Mouse (Mus musculus) 3T3-L1 (cell line): Measurements from ENCODE around the gene Shroom3.

ENCODE experiments used
- DNase-seq: peaks from one replicate; pipeline ENCODE4 v3.0.0-alpha.2; 2015; ENCODE audit warnings: low read depth, low spot score

Shroom3 gene

DNA sequence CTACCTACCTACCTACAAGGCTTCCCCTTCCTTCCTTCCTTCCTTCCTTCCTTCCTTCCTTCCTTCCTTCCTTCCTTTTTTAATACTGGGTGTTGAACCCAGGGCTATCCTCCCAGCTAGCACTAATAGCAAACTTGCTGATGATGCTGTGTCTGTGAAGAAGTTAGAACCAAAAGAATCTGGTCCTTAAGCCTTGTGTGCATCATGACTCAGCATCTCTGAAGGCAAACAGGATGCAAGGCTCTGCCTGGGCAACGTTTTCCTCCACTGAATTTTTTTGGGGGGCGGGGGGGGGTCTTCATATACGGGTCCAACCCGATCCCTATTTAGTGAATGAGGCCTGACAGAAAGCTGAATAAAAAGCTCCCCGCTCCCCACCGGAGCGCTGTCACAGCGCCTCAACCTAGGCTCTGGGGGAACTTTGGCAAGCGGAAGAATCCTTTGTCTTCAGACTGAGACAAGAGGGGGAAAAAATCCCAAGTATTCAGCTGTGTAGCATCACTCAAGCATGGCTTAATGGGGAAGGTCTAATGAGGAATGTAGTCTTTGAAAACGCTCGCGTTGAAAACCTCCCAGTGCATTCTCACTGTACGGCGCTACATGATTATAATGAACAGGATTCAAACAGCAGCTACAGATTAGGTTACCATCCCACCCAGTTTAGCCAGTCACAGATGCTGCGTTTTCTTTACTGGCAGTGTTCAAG, 15.0 kb downstream of the Shroom3 start:
- no peak for DNase-seq

DNA sequence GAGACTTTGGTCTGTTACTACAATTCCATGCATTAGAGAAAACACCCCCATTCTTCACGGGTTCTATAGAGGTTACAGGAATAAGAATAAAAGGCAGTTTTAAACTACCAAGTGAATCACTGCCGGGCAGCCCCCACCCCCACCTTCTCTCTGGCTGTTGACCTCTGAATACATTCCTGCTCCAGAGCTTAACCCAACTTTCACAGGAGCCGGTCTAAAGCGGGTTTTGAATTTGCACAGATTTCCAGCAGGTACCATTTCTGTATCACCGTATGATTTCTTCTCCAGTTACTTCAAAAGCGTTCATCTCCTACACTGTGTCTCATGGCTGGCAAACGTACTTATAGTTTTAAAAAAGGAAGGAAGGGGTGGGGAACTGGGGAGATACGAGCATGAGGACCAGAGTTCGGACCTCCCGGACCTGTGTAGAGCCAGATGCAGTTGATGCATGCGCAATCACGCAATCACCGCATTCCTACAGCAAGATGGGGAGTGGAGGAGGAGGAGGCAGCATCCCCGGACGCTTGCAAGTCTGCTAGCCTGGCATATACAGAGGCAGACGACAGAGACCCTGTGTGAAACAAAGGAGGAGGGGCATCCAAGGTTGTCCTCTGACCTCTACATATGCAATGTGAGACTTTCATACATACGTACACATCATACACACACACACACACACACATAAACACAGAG, 15.7 kb downstream of the Shroom3 start:
- DNase-seq: no peak

DNA sequence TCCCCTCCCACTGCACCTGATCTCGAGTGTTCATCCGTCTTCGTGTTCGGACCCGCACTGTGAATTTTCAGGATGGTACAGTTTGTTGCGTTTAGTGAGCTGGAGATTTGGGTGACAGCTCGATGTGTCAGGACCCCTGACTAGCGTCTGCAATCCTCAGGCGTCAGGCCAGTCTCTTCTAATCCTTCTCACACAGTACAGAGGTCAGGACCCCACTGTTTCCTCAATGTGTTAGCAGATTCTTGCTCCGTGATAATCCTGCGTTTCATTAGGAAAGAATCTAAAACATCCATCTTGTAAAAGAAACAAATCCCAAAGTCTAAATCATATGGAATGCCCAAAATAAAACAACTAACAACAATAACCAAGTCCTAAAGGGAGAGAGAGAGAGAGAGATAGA, 18.5 kb downstream of the Shroom3 start:
- no peak for DNase-seq

DNA sequence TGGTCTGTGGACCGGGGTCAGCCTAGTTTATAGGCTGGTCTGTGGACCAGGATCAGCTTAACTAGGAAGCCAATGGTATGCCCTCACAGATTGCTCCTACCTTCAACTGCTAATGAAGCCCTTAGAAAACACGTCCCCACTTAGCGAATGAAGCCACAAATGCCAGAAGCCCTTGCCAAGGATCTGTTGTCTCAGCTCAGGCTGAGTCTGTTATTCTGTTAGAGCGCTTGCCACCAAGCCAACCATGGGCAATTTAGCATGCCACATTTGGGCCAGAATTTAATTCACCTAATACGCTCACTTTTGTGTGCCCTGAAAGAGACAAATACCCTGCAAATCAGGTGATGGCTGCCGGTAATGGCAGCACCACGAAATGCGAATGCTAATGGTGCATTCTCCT, 20.4 kb downstream of the Shroom3 start:
- DNase-seq: no peak

DNA sequence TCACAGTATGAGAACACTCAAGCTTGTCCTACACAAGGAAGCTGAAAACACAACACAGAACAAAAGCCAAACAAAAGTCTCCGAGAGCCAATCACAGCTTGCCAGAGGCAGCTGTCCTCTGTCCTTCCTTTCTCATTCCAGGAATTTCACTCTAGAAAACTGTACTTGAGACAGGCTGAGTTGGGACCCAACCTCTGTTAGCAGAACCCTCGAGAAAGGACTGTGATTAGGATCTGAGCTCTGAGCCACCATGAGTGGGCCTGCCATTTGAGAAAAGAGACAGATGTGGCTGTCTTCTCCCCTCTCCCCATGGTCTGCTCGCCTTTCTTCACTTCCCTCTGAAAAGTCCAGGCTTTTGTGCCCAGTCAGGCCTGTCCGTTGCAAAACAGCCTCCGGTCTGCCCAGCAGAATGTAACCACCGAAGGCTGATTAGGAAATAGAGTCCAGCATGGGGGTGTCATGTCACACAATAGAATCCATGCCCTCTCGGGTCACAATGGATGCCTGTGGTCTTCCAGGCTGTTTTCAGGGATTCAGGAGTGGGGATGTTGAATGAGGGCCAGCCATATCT, 24.8 kb downstream of the Shroom3 start:
- no peak for DNase-seq

DNA sequence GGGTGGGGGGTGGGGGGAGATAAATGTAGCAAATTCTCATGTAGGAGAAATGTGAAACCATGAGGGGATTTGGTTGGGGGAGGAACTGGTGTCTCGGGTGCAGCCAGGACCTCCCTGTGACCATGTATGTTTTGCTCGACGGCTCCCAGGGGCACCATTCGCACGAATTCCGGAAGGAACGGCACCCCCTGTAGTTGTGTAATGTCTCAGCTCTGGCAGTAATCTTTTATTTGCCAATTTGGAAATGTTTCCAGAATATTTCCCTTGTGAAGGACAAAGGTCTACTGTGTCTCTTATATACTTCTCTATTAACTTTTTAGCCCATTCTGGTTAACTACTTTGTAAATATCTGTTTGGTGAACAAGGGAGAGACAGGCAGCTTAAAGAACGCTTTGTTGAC, 27.5 kb downstream of the Shroom3 start:
- no peak for DNase-seq

DNA sequence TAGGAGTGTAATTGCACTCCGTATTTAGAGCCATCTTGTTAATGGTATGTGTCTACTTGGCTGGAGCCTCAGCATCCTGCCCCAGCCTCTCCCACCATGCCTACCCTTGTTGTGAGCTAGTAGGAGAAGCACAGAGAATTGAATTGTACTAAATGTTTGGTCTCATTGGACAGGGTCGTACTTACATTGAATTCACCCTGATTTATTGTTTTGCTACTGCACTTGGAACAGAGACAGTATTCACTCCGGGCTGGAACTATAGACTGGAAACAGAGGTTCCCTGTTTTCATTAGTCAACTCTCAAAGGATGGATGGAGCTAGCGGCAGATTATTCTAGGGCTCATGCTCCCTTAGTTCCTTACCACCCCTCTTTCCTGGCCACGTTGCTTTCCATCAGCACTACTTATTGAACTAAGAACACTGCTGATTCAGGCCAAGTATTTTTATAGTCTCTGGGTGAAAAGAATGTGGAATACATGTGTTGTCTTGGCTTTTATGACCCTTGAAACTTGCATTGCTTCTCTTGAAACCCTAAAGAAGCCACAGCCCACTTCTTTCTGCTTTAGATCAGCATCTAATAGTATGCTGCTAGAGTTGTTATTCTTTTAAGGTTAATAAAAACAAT, 28.5 kb downstream of the Shroom3 start:
- DNase-seq: no peak

DNA sequence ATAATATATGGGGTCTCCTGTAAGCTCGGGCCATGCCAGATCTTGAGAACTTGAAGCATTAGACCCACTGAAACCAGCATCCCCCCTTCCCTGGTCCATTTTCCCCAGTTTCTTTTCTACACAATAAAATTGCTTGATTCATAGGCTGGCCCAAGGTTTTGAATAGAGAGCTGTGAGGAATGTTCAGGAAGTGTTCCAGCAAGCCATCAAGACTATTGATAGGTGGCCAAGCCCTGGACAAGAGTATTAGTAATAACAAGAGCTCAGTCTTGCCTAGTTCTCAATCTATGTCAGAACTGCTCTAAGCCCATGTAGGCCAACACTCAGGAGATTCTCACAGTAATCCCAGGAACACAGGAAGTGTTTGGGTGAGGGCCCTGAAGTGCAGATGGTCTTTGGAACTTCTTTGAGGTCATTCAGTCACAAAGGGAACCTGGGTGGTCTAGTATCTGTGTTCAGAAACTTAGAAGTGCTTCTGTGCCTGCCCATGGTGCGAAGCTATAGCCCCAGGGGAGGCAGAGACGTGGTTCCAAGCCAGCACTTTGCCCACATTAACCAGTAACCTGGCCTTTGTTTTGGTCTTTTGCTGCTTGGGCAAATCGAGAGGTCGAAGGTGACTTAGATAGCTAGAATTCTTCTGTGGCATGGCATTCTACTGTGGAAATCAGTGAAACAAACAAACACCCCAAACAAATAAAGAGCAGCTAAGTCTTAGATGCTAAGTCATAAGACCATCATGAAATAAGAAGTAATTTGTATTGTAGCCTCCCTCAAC, 29.6 kb downstream of the Shroom3 start:
- no peak for DNase-seq

DNA sequence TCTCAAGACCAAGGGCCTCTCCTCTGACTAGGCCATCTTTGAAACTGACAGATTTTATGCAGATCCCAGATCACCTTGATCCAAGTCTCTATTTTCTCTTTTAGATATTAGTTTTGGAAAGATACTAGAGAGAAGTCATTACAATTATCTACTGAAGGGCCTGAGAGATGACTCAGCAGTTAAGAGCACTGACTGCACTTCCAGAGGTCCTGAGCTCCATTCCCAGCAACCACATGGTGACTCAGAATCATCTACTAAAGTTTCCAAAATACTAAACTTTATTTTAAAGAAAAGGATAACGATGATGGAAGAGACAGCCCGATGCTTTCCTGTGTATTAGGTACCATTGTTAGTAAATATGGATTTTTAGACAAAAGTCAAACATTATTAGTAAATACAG, 31.7 kb downstream of the Shroom3 start:
- DNase-seq: peak; percentile 58

DNA sequence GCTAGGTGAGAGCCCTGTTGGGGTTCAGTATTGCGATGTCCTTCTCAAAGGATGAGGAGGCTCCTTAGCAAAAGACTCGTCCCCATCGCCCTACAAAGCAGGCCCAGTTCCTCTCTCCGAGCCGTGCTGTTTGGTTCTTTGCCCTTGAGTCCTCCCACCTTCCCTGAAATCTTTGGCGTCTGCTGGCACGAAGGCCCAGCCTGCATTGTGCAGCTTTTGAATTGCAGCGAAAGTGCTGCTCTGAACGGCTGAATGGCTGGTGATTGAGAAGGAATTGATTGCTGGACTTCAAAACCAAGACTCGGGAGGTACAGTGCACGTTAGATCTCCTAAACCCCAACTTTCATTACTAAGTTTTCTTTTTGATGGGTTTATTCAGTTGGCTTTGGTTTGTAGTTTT, 32.1 kb downstream of the Shroom3 start:
- DNase-seq: no peak

DNA sequence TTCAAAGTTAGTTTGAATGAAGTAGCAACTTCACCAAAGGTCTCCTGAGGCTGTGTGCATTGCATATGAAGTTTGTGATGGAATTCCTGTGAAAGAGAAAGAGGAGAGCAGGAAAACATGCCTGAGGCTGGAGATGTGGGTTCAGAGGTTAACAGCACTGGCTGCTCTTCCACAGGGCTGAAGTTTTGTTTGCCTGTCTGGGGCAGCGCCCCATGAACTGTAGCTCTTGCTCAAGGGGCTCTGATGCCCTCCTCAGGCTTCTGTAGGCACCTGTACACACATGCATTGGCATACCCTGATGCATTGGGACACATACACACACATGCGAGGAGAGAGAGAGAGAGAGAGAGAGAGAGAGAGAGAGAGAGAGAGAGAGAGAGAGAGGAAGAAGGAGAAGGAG, 32.7 kb downstream of the Shroom3 start:
- peak; percentile 14 for DNase-seq

DNA sequence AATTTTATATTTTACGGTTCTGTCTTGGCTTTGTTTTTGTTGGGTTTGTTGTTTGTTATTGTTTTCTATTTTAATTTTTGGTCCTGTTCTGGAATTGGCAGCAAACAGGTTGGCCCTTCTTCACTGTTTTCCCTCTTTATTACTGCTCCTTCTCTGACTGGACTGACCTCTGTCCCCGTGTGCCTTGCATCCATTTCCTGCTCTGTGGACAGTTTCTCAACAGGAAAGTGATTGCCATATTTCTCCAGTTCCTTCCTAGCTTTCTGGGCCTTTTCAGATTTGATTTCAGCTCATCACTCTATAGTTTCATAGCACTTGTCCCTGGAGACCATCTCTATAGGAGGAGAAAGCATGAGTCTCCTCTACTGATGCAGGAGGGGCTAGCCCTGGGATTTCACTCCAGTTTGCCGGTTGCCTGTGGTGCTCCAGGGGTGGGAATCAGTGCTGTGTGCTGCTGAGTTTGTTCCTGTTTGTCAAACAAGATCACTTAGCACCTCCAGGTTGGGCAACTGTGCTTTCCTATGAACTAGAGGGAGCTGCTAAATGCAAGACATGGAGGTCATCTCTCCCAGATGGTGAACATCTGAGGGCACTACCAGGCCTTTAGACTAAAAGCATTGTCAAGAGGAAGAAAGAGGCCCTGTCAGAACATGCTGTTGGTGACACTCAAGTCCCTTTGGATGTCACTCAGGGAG, 34.6 kb downstream of the Shroom3 start:
- no peak for DNase-seq

DNA sequence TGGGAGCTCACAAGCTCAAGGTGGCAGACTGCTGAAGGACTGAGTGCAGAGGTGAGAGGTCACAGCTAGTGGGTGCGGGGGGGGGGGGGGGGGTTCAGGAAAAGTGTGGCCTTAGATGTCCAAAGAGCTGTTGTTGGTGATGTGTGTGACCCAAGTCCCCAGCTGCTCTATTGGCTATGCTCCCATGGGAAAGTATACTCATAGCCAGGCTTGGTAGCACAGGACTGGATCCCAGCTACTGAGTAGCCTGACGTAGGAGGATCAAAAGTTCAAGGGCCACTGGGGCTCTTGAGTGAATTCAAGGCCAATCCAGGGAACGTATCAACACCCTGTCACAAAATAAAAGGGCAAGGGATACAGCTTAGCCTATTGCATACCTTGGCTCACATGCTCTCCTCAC, 35.6 kb downstream of the Shroom3 start:
- DNase-seq: no peak

DNA sequence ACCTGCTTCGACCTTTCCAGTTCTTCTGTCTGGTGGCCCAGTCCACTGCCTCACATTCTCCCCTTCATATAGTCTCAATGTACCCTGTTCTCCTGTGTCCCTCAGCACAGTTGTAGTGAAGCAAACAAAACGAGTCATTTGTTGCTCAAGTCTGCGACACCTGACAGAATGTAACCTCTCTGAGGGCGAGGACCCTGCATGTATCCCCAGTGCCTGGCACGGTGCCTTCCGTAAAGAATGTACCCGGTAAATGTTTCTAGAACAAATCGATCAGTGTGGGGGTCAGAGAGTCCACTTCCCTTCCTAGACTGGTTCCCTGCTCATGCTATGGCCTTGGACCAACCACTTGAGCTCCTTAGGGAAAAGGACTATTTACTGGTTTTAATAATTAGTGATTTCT, 38.4 kb downstream of the Shroom3 start:
- no peak for DNase-seq

DNA sequence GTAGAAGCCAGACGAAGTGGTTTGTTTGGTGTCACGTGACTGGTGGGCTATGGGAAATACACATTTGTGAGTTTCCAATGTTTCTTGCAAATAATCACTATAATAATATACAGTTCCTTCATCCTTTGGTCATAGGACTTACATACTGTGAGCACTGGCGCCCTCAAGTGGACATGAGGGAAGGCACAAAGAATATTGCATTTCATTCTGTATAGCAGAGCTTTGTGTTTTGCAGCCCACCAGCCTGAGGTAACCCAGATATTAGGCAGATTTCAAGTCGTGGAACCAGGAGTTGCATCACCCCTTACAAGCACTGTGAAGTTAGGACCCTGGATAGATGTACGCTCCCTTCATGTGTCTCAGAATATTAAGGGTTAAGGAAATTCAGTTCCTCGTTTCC, 42.7 kb downstream of the Shroom3 start:
- peak; percentile 83 for DNase-seq

DNA sequence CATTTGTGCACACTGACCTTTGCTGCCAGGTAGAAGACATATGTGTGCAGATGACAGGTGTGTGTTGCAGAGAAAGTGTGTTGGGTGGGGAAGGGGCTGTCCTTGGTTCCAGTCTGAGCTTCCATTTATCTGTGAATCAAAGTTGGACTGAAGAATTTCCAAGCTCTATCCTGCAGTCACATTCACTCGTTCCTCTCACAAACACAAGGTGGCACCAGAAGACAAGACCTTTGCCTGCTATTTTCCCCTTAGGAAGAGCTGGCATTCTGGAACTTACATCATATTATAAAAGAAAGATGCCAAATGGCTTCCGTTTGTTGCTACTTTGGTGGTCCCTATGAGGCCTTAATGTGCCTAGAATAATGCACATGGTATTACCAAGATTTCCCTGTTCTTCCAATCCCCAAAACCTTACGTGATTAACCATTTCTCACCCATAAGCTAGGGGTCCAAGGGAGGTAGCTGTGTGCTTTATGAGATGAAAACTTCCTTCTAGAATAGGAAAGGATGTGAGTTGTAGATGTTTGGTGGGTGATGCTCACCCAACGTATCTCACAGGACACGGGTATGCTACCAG, 45.1 kb downstream of the Shroom3 start:
- peak; percentile 78 for DNase-seq

DNA sequence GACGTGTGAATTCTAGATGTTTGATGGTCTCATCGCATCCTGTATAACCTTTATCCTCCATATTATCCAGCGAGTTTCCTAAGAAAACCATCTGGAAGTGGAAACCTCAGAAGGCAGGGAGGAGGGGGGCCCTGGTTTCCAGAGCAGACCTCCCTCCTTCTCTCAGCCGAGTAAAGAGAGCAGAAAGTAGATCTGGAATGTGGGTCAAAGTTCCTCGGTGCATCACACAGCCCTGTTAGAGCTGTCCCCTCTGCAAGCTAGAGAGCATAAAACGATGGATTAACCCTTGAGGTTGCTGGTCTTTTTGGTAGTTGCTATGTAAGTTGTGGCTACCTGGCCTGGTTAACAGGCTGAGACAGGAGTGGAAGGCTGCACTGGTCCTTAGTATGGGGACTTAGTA, 46.0 kb downstream of the Shroom3 start:
- no peak for DNase-seq

DNA sequence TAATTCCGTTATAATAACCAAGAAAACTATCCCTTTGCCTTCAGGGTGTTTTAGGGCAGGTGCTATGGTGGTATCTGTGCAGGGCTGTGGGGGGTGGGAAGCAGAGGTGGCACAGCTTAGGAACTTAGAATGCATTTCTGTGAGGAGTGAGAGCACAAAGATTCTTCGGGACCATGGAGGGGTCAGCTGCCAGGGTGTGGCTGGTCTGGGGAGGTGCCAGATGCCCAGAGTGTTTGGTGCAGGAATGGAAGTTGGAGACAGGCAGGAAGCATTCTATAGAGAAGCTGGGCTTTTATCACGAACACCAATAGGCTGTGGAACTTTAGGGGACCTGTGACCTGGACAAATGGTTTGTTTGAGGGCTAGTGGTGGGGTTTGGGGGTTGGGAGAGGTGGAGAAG, 58.6 kb downstream of the Shroom3 start:
- no peak for DNase-seq

DNA sequence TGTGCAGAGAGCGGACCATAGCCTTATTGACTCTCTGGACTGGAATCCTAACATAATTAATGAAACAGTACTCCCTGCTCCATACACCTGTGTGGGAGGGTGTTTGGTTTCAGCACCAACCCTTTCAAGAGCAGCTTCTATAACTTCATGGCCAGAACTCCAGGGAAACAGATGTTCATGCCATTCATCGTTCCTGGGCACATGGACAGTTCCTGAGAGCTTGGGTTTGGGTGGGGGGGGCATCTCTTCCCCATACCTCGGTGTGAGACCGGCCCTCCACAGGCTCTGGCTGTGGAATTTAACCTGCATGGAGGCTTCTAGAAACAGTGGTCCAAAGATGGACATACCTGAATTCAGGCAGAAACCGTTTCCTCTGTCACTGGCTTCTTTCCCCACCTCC, 59.5 kb downstream of the Shroom3 start:
- DNase-seq: no peak

DNA sequence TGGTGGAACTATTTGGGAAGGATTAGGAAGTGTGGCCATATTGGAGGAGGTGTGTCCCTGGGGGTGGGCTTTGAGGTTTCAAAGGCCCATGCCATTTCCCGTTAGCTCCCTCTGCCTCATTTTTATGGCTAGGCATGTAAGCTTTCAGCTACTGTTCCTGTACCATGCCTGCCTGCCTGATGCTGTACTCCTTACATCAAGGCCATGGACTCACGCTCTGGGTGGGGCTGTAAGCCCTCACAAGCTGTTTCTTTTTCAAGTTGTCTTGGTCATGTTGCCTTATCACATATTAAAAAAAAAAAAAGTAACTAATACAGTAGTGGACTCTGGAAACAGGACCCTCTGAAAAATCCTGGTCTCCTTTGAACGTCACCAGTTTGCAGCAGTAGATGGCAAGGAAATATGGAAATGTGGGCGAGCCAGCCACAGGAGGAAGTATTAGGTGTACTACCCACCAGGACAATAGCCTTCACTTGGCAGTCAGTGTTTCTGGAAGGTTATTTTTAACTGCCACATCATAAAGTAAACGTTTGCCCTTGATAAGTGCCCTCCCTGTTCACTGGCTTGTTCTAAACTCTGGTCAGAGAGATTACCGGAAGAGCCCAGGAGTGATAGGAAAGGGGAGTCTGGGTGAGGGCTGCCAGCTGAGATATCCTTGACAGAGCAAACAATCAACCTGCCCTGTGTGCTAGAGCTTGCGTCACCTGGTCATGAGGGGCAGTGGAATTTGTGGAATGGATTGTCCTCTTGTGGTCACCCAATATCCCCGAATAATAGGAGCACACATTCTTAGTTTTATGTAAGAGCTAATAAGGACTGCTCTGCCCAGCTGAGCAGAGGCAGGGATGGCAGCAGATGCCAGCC, 62.4 kb downstream of the Shroom3 start:
- peak; percentile 36 for DNase-seq
